Mouse (Mus musculus): ENCODE results near the gene Ddx41.

GRCm38 (mm10) chr13:55555921-55556320, 19.5 kb upstream of the Ddx41 start:
- TF ChIP-seq CTCF (IDR thresholded peaks at IDR 0.05; ENCODE audit: low read depth) (no peak), EP300 (optimal IDR thresholded peaks at IDR 0.05) (no peak)

Measured in stomach, postnatal 0 days (tissue).